Mouse (Mus musculus): ENCODE measurements at regions not wholly inside any gene's neighbourhood (a gene's known extent, or its start where the extent isn't known, plus 50 kb on each side); places are given as distances from the start of the nearest gene placed in this dataset.
"Not testable (repeated sequence)": the region's sequence is repeated elsewhere in the genome, so short reads cannot be mapped to it uniquely, and the experiment has no call there.

DNA sequence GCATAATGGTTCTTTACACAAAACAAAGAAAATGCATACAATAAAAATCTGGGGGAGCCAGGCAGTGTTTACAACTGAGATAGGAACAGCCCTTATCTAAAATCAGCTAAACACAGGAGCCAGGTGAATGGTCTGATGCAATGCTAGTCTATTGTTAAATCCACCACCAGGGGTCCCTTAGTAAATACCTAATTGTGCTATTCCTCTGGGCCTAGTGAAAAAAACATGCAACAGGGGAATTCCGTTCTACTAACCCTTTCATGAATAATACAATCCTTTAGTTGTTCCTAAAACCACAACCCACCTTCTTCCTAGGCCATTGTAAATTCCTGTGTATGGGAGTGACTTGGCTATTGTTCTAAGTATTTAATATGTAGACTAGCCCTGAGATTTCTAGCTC lies 1486.2 kb downstream of the Zfp704 start:
- not testable (repeated sequence) for TF ChIP-seq MAX (IDR thresholded peaks at IDR 0.05; ENCODE audit: low read depth); TCF12 (IDR thresholded peaks at IDR 0.05; ENCODE audit: insufficient read depth, poor library complexity, severe bottlenecking); POLR2AphosphoS2 (IDR thresholded peaks at IDR 0.05; ENCODE audit: insufficient read length, low read depth); POLR2A (IDR thresholded peaks at IDR 0.05; ENCODE audit: insufficient read length, low read depth); CEBPB (IDR thresholded peaks at IDR 0.05; ENCODE audit: insufficient read depth, poor library complexity, severe bottlenecking); MYOG (IDR thresholded peaks at IDR 0.05; ENCODE audit: control insufficient read depth in 1 of 3, insufficient read depth in 1 of 3, insufficient read length in 2 of 3, low read depth in 2 of 3)

All from myocyte (in vitro differentiated cells).